Mouse (Mus musculus) hindbrain, embryonic 14.5 days (tissue): Measurements from ENCODE around the gene Anxa6. TPM values are rescaled to one million over a fixed set of nuclear protein-coding genes. Genes with fewer than 3 reads are reported as not detected.

Source experiments
- ATAC-seq: fragments of 200-750 bp; cut with Nextera tagmentation; 2 replicates; pipeline ENCODE4 v1.8.0; 2017; ENCODE audit warnings: moderate number of reproducible peaks, mild to moderate bottlenecking, moderate TSS enrichment, moderate library complexity; ENCODE audit not compliant: low FRiP score
- DNase-seq: peaks from one replicate; pipeline ENCODE4 v3.0.0-alpha.2; 2015; ENCODE audit warnings: low spot score
- H3K27ac ChIP-seq: fragments of 300-500 bp; sonication (generic); 2 replicates; pipeline ENCODE4 v1.5.1; 2014; ENCODE audit warnings: mild to moderate bottlenecking, moderate library complexity
- H3K27me3 ChIP-seq: fragments of 300-500 bp; sonication (generic); 2 replicates; pipeline ENCODE4 v1.6.1; 2014; ENCODE audit warnings: mild to moderate bottlenecking, low read length, mixed read lengths; ENCODE audit not compliant: control insufficient read depth, insufficient read depth
- H3K36me3 ChIP-seq: fragments of 300-500 bp; sonication (generic); replicated peaks from 2 replicates; pipeline ENCODE4 v1.6.1; 2014; ENCODE audit not compliant: control insufficient read depth, insufficient read depth
- H3K4me1 ChIP-seq: fragments of 300-500 bp; sonication (generic); replicated peaks from 2 replicates; pipeline ENCODE4 v1.6.1; 2014; ENCODE audit warnings: antibody characterized with exemption, low read length, mixed read lengths; ENCODE audit not compliant: control insufficient read depth, insufficient read depth
- H3K4me2 ChIP-seq: fragments of 300-500 bp; sonication (generic); replicated peaks from 2 replicates; pipeline ENCODE4 v1.6.1; 2014; ENCODE audit warnings: mild to moderate bottlenecking, moderate library complexity
- H3K4me3 ChIP-seq: fragments of 300-500 bp; sonication (generic); replicated peaks from 2 replicates; pipeline ENCODE4 v1.5.1; 2014; ENCODE audit warnings: mild to moderate bottlenecking, low read length
- H3K9ac ChIP-seq: fragments of 300-500 bp; sonication (generic); 2 replicates; pipeline ENCODE4 v1.6.1; 2014
- H3K9me3 ChIP-seq: fragments of 300-500 bp; sonication (generic); 2 replicates; pipeline ENCODE4 v1.6.1; 2016; ENCODE audit warnings: low read length; ENCODE audit not compliant: control insufficient read depth
- WGBS: fragments of 180-500 bp; shearing (Covaris S2); extraction: QIAGEN DNeasy Blood & Tissue Kit; methylation state at CpG from one replicate; pipeline ENCODE4 v1.1.7; 2014; 5-methylcytosine and 5-hydroxymethylcytosine counted together
- polyA plus RNA-seq: library from polyadenylated mRNA; unstranded; fragments of >200 nt; fragmentation: Nextera tagmentation; extraction: Ambion mirVana; gene quantifications from 2 replicates; pipeline ENCODE4 v1.2.1, GENCODE M21; 2014

Anxa6 gene
- polyA plus RNA-seq, 1 experiment from 2014 or later: 68.9 TPM

DNA sequence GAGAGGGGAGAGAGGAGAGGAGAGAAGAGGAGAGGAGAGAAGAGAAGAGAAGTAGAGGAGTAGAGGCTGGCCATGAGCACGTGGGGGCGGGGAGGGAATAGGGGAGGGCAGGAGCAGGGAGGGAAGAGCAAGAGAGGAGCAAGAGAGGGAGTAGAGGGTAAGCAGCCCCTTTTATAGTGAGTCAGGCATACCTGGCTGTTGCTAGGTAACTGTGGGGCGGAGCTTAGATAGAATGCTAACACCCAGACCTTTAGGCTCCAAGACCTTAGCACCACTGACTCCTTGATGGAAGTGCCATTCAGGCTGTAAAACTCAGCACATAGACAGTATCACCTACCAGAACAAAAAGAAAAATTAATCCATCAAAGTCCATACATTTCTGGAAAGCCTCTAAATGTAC lies 3.4 kb upstream of the Anxa6 start:
- Histone ChIP-seq H3K9ac (no peak overlapping the region), H3K36me3 (no peaks in the 10 kb centered on the region), H3K27me3 (peaks cover 15% of the 10 kb centered on the region), H3K4me1 (peaks cover 10% of the 10 kb centered on the region), H3K4me2 (no peak overlapping the region), H3K27ac (no peak overlapping the region), H3K4me3 (no peak overlapping the region), H3K9me3 (no peaks in the 10 kb centered on the region)
- DNase-seq: no peak
- 33% methylated on average over 3 of the region's 3 CpGs for WGBS
- no peak for ATAC-seq

GRCm38 (mm10) chr11:55032286-55032685 lies 959 bp downstream of the Anxa6 start:
- Histone ChIP-seq H3K4me2 (peak overlapping the region; percentile 95), H3K4me3 (peak overlapping the region; percentile 53), H3K36me3 (no peaks in the 10 kb centered on the region), H3K27me3 (peaks cover 15% of the 10 kb centered on the region), H3K4me1 (peaks cover 18% of the 10 kb centered on the region), H3K27ac (no peak overlapping the region), H3K9ac (peak overlapping the region; percentile 56; the same call in 1 of the 2 replicates), H3K9me3 (no peaks in the 10 kb centered on the region)
- WGBS: 38% methylated on average over 5 of the region's 5 CpGs
- DNase-seq (no peak), ATAC-seq (no peak)

GRCm38 (mm10) chr11:55031991-55032280 lies 1.3 kb downstream of the Anxa6 start:
- no peak overlapping the region for H3K27ac ChIP-seq
- DNase-seq: no peak

GRCm38 (mm10) chr11:55031211-55031990 lies 1.8 kb downstream of the Anxa6 start:
- Histone ChIP-seq H3K4me1 (peaks cover 22% of the 10 kb centered on the region), H3K9ac (peak overlapping the region; percentile 16; the same call in 1 of the 2 replicates), H3K27ac (peak overlapping the region; percentile 1; the same call in 1 of the 2 replicates), H3K9me3 (no peaks in the 10 kb centered on the region), H3K36me3 (no peaks in the 10 kb centered on the region), H3K27me3 (peaks cover 15% of the 10 kb centered on the region), H3K4me2 (peak overlapping the region; percentile 95), H3K4me3 (peak overlapping the region; percentile 53)
- WGBS: 46% methylated on average over 10 of the region's 10 CpGs
- DNase-seq (no peak), ATAC-seq (no peak)

More at GRCm38 (mm10) chr11:55031991-55032280, 1.3 kb downstream of the Anxa6 start:
- Histone ChIP-seq H3K27me3 (peaks cover 15% of the 10 kb centered on the region), H3K4me3 (peak overlapping the region; percentile 53), H3K4me1 (peaks cover 19% of the 10 kb centered on the region), H3K9me3 (no peaks in the 10 kb centered on the region), H3K36me3 (no peaks in the 10 kb centered on the region), H3K9ac (peak overlapping the region; percentile 56; the same call in 1 of the 2 replicates), H3K4me2 (peak overlapping the region; percentile 95)
- ATAC-seq: no peak
- WGBS: 0% methylated on average over 1 of the region's 4 CpGs

DNA sequence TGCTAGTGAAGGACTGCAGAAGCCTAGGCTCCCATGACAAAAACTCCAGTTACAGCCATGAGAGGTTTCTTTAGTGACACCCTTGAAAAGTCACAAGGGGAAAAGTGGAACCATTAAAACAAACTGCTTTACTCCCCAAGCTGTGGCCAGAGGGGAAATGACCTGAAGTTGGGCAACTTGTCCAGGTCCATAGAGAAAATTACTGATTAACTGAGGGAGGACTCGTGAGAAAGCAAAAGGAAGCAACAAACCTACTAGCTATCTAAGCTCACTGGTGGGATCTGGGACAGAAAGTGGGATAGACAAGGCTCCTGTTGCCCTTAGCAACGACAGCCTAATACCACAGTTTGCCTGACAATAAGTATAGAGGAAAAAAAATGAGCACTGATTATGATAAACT lies 4.7 kb downstream of the Anxa6 start:
- Histone ChIP-seq H3K4me1 (peaks cover 41% of the 10 kb centered on the region), H3K4me2 (no peak overlapping the region), H3K27ac (no peak overlapping the region), H3K4me3 (no peak overlapping the region), H3K36me3 (no peaks in the 10 kb centered on the region), H3K9ac (no peak overlapping the region), H3K9me3 (no peaks in the 10 kb centered on the region), H3K27me3 (peaks cover 5% of the 10 kb centered on the region; the same call in 1 of the 2 replicates)
- no peak for DNase-seq
- ATAC-seq: no peak
- WGBS: 72% methylated on average over 2 of the region's 2 CpGs

- H3K27me3 ChIP-seq: no peaks in the 10 kb centered on the region
- no peaks in the 10 kb centered on the region for H3K9me3 ChIP-seq
- H3K4me1 ChIP-seq: peaks cover 45% of the 10 kb centered on the region
- H3K36me3 ChIP-seq: no peaks in the 10 kb centered on the region
- DNase-seq (no peak), ATAC-seq (no peak)
- no peak overlapping the region for H3K27ac ChIP-seq
- H3K4me3 ChIP-seq: no peak overlapping the region
- 66% methylated on average over 2 of the region's 2 CpGs for WGBS
- no peak overlapping the region for H3K4me2 ChIP-seq
- H3K9ac ChIP-seq: no peak overlapping the region
These were observed 5.9 kb downstream of the Anxa6 start for GRCm38 (mm10) chr11:55027204-55027855.

DNA sequence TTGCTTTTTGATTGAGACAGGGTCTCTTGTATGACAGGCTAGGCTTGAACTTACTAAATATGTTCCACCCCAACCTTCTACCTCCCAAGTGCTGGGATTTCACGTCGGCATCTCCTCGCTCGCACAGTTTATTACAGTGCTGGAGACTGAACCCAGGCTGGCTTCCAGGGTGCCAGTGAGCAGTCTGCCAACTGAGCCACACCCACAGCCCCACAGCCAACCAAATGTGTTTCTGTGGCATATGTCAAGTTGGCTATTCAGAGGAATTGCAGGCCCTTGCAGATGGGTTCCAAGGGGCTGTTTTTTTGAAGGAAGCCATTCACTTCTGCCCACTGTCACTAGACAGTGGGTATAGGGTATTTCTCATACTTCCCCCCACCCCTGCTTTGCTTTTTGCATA lies 7.3 kb downstream of the Anxa6 start:
- WGBS: 79% methylated on average over 4 of the region's 4 CpGs
- Histone ChIP-seq H3K27ac (no peak overlapping the region), H3K4me3 (no peak overlapping the region), H3K9me3 (no peaks in the 10 kb centered on the region), H3K9ac (no peak overlapping the region), H3K27me3 (no peaks in the 10 kb centered on the region), H3K4me1 (peaks cover 48% of the 10 kb centered on the region), H3K36me3 (no peaks in the 10 kb centered on the region), H3K4me2 (no peak overlapping the region)
- no peak for DNase-seq
- no peak for ATAC-seq

DNA sequence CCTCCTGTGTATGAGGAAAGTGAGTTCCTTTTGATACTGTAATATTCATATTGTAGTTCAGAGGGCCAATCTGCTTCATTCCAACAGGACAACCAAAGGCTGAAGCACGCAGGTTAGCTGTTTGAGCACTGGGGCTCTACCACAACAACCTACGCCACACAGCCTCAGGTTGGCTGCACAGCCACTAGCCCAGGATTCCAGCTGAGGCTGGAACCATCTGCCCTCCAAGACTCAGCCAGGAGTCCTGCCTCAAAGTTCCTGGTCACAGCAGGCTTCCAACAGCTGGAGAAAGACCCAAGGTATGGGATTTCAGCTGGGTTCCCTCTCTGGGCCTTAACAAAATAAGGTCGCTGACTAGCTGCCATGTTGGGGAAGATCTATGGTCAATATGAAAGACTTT lies 9.7 kb downstream of the Anxa6 start:
- Histone ChIP-seq H3K4me2 (no peak overlapping the region), H3K27me3 (no peaks in the 10 kb centered on the region), H3K27ac (peak overlapping the region; percentile 90), H3K36me3 (no peaks in the 10 kb centered on the region), H3K4me3 (no peak overlapping the region), H3K9me3 (no peaks in the 10 kb centered on the region), H3K9ac (no peak overlapping the region), H3K4me1 (peaks cover 47% of the 10 kb centered on the region)
- ATAC-seq (peak; percentile 35; the same call in 1 of the 2 replicates), DNase-seq (no peak)
- WGBS: 63% methylated on average over 3 of the region's 3 CpGs

- no peaks in the 10 kb centered on the region for H3K27me3 ChIP-seq
- 15% methylated on average over 10 of the region's 10 CpGs for WGBS
- no peak overlapping the region for H3K4me3 ChIP-seq
- no peak overlapping the region; the same call in 1 of the 2 replicates for H3K9ac ChIP-seq
- peak; percentile 80 for DNase-seq
- H3K36me3 ChIP-seq: no peaks in the 10 kb centered on the region
- H3K27ac ChIP-seq: peak overlapping the region; percentile 90
- ATAC-seq: peak; percentile 78
- H3K9me3 ChIP-seq: no peaks in the 10 kb centered on the region
- peaks cover 47% of the 10 kb centered on the region for H3K4me1 ChIP-seq
- H3K4me2 ChIP-seq: peak overlapping the region; percentile 3; the same call in 1 of the 2 replicates
These were observed 10.1 kb downstream of the Anxa6 start for GRCm38 (mm10) chr11:55023049-55023564.
